Mouse (Mus musculus) neural tube, embryonic 15.5 days (tissue): ENCODE data around the gene Rassf1. TPM values are rescaled to one million over a fixed set of nuclear protein-coding genes. Genes with fewer than 3 reads are reported as not detected.

Experiments
- ATAC-seq: fragments of 200-750 bp; cut with Nextera tagmentation; 2 replicates; pipeline ENCODE4 v1.8.0; 2017; ENCODE audit warnings: mild to moderate bottlenecking, moderate TSS enrichment, moderate library complexity; ENCODE audit not compliant: low FRiP score
- H3K27ac ChIP-seq: fragments of 300-500 bp; sonication (generic); replicated peaks from 2 replicates; pipeline ENCODE4 v1.5.1; 2015; ENCODE audit warnings: mild to moderate bottlenecking, inconsistent platforms
- H3K27me3 ChIP-seq: fragments of 300-500 bp; sonication (generic); replicated peaks from 2 replicates; pipeline ENCODE4 v1.6.1; 2015; ENCODE audit warnings: inconsistent platforms
- H3K36me3 ChIP-seq: fragments of 300-500 bp; sonication (generic); 2 replicates; pipeline ENCODE4 v1.6.1; 2015; ENCODE audit warnings: inconsistent platforms
- H3K4me1 ChIP-seq: fragments of 300-500 bp; sonication (generic); 2 replicates; pipeline ENCODE4 v1.6.1; 2015; ENCODE audit warnings: inconsistent platforms
- H3K4me2 ChIP-seq: fragments of 300-500 bp; sonication (generic); 2 replicates; pipeline ENCODE4 v1.6.1; 2015; ENCODE audit warnings: inconsistent platforms, mild to moderate bottlenecking, moderate library complexity
- H3K4me3 ChIP-seq: fragments of 300-500 bp; sonication (generic); replicated peaks from 2 replicates; pipeline ENCODE4 v1.5.1; 2015; ENCODE audit warnings: mild to moderate bottlenecking, inconsistent platforms
- H3K9ac ChIP-seq: fragments of 300-500 bp; sonication (generic); replicated peaks from 2 replicates; pipeline ENCODE4 v1.6.1; 2015; ENCODE audit warnings: mild to moderate bottlenecking, inconsistent platforms
- H3K9me3 ChIP-seq: fragments of 300-500 bp; sonication (generic); replicated peaks from 2 replicates; pipeline ENCODE4 v1.6.1; 2016; ENCODE audit warnings: inconsistent platforms
- WGBS: fragments of 180-500 bp; shearing (Covaris S2); methylation state at CpG from one replicate; pipeline ENCODE4 v1.1.7; 2015; ENCODE audit warnings: mixed read lengths; 5-methylcytosine and 5-hydroxymethylcytosine counted together
- polyA plus RNA-seq: library from polyadenylated mRNA; unstranded; fragments of >200 nt; fragmentation: Nextera tagmentation; extraction: Ambion mirVana; gene quantifications from 2 replicates; pipeline ENCODE4 v1.2.1, GENCODE M21; 2015

Rassf1 gene
- polyA plus RNA-seq, 1 experiment from 2014 or later, result 41.2 TPM

- Histone ChIP-seq H3K27me3 (peaks cover 28% of the 10 kb centered on the region), H3K9me3 (no peaks in the 10 kb centered on the region), H3K4me2 (peak overlapping the region; percentile 13), H3K36me3 (peaks cover 7% of the 10 kb centered on the region), H3K9ac (0 out of 2 replicates have a peak overlapping the region, but pooled peaks have one; percentile 18), H3K27ac (no peak overlapping the region), H3K4me1 (peaks cover 17% of the 10 kb centered on the region), H3K4me3 (no peak overlapping the region)
- WGBS, result 28% methylated on average over 25 of the region's 25 CpGs
- no peak for ATAC-seq
Observed at GRCm38 (mm10) chr9:107521711-107522399, 29.5 kb upstream of the Rassf1 start.

DNA sequence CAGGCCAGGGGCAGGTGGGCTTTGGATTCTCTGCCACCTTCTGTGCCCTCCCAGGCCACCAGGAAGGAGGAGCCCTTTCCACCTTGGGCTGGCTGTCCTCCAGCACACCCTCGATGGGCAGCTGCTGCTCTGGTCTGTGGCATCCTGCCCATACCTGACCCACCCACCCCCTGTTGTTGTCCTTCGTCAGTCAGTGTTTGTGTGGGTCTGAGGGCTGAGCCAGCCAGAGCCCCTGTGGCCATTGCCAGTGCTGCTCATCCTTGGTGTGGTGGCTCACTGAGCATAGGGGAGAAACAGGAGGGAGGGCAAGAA lies 29.0 kb upstream of the Rassf1 start:
- H3K9ac ChIP-seq, result 0 out of 2 replicates have a peak overlapping the region, but pooled peaks have one; percentile 18
- peaks cover 7% of the 10 kb centered on the region for H3K36me3 ChIP-seq
- WGBS, result 23% methylated on average over 2 of the region's 2 CpGs
- H3K4me2 ChIP-seq, result peak overlapping the region; percentile 13; the same call in 1 of the 2 replicates
- H3K27ac ChIP-seq, result no peak overlapping the region
- peaks cover 20% of the 10 kb centered on the region for H3K4me1 ChIP-seq
- no peaks in the 10 kb centered on the region for H3K9me3 ChIP-seq
- ATAC-seq, result no peak
- H3K4me3 ChIP-seq, result no peak overlapping the region
- peaks cover 30% of the 10 kb centered on the region for H3K27me3 ChIP-seq

GRCm38 (mm10) chr9:107526198-107527026 lies 24.9 kb upstream of the Rassf1 start:
- no peaks in the 10 kb centered on the region for H3K9me3 ChIP-seq
- H3K9ac ChIP-seq, result no peak overlapping the region
- H3K4me3 ChIP-seq, result peak overlapping the region; percentile 30
- H3K4me1 ChIP-seq, result peaks cover 22% of the 10 kb centered on the region
- H3K27me3 ChIP-seq, result peaks cover 34% of the 10 kb centered on the region
- peak overlapping the region; percentile 56 for H3K4me2 ChIP-seq
- peaks cover 4% of the 10 kb centered on the region; the same call in 1 of the 2 replicates for H3K36me3 ChIP-seq
- ATAC-seq, result peak; percentile 62
- 9% methylated on average over 39 of the region's 44 CpGs for WGBS
- 0 out of 2 replicates have a peak overlapping the region, but pooled peaks have one; percentile 2 for H3K27ac ChIP-seq

DNA sequence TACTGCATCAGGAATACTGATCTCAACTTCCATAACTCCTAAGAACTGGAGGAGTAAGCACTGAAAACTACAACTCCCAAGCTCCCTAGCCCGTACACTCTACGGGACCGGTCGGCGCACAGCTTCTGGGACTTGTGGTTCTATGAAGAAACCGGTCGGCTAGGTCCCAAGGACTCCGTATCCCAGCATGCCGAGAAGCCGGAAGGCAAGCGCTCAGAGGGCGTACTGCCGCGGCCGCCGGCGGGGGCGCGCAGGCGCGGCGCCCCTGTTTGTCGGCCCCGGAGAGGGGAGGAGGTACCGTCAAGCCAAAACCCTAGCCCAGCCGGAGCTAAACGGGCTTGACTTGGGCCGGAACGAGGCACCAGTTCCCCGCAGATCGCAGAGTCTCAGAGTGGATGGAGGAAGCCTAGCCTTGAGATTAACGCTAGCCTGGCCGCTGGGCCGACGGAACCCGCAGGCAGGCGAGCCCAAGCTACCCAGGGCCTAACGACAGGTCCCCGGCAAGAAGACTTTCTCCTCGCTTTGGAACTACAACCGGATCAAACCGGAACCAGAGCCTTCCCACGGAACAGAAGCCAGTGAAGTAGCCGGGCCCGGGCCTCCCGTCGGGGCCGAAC lies 17.5 kb upstream of the Rassf1 start, which contains the start of gene Tmem115:
Gene Tmem115 (plus strand): TSS at position 155 of the 617 bp plus-strand sequence.
- peak within 1 kb of the TSS; percentile 89 for H3K4me3 ChIP-seq
- peak within 1 kb of the TSS; percentile 80 for H3K27ac ChIP-seq
- H3K9me3 ChIP-seq, result no peaks in the 10 kb centered on the region
- peak; percentile 97 for ATAC-seq
- WGBS, result under 1% methylated on average over 48 of the region's 48 CpGs
- H3K27me3 ChIP-seq, result no peaks in the 10 kb centered on the region
- peaks cover 14% of the 10 kb centered on the region for H3K36me3 ChIP-seq
- peaks cover 42% of the 10 kb centered on the region for H3K4me1 ChIP-seq
- peak within 1 kb of the TSS; percentile 95 for H3K4me2 ChIP-seq
- peak within 1 kb of the TSS; percentile 86 for H3K9ac ChIP-seq

- Histone ChIP-seq H3K9ac (peak overlapping the region; percentile 86), H3K27ac (peak overlapping the region; percentile 80), H3K4me2 (peak overlapping the region; percentile 95), H3K27me3 (no peaks in the 10 kb centered on the region), H3K9me3 (no peaks in the 10 kb centered on the region), H3K4me3 (peak overlapping the region; percentile 89), H3K4me1 (peaks cover 42% of the 10 kb centered on the region), H3K36me3 (peaks cover 21% of the 10 kb centered on the region)
- ATAC-seq, result peak; percentile 20
- WGBS, result under 1% methylated on average over 40 of the region's 40 CpGs
Observed at GRCm38 (mm10) chr9:107534408-107535202, 16.8 kb upstream of the Rassf1 start.

DNA sequence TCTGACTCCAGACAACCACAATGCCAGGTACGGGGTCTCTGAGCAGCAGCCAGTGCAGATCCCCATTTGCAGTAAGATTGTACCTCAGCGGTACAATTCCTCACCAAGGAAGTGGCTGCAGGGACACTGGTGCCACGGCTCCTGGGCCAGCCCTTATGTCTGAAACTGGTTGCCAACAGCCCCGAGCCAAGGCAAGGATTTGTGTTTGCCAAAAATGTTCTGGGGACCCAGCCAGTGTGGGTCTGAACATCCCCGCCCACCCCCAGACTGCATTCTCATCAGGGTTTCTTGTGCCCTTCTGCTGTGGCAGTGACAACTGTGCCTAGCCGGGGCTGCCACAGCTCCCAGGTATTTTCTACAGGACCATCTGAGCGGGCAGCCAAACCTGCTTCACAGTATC lies 13.1 kb upstream of the Rassf1 start:
- Histone ChIP-seq H3K9ac (no peak overlapping the region), H3K4me1 (peaks cover 68% of the 10 kb centered on the region), H3K9me3 (no peaks in the 10 kb centered on the region), H3K27me3 (no peaks in the 10 kb centered on the region), H3K4me3 (no peak overlapping the region), H3K27ac (no peak overlapping the region), H3K36me3 (peaks cover 28% of the 10 kb centered on the region), H3K4me2 (no peak overlapping the region)
- no peak for ATAC-seq
- 95% methylated on average over 7 of the region's 7 CpGs for WGBS

GRCm38 (mm10) chr9:107538711-107539110 lies 12.6 kb upstream of the Rassf1 start:
- Histone ChIP-seq H3K9me3 (no peaks in the 10 kb centered on the region), H3K4me3 (no peak overlapping the region), H3K4me2 (no peak overlapping the region), H3K9ac (no peak overlapping the region), H3K36me3 (peaks cover 32% of the 10 kb centered on the region), H3K27me3 (no peaks in the 10 kb centered on the region), H3K4me1 (peaks cover 67% of the 10 kb centered on the region), H3K27ac (no peak overlapping the region)
- 94% methylated on average over 3 of the region's 3 CpGs for WGBS
- no peak for ATAC-seq

GRCm38 (mm10) chr9:107539940-107540339 lies 11.4 kb upstream of the Rassf1 start:
- WGBS, result 95% methylated on average over 8 of the region's 8 CpGs
- Histone ChIP-seq H3K27me3 (no peaks in the 10 kb centered on the region), H3K4me3 (no peak overlapping the region), H3K4me1 (peaks cover 65% of the 10 kb centered on the region), H3K27ac (no peak overlapping the region), H3K9ac (no peak overlapping the region), H3K4me2 (peak overlapping the region; percentile 80; the same call in 1 of the 2 replicates), H3K36me3 (peaks cover 45% of the 10 kb centered on the region), H3K9me3 (no peaks in the 10 kb centered on the region)
- no peak for ATAC-seq

DNA sequence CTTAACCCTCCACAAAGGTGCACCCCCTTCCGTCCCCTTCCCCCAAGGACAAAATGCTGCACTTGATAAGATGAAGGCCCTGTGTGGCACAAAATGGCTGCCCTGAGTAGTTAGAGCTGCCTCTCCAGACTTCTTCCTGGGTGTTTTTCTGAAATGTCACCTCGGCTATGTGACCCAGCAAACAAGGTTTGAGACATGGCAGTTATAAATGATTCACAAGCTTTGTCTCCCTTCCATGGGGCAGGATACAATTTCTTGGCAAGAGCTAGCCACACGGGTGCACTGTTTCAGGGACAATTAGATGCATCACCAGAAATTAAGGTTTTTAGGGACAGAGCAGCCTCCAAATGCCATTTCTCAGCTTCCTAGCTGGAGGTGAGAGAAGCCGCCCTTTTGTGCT lies 10.9 kb upstream of the Rassf1 start:
- no peak overlapping the region for H3K27ac ChIP-seq
- H3K36me3 ChIP-seq, result peaks cover 45% of the 10 kb centered on the region
- H3K4me2 ChIP-seq, result peak overlapping the region; percentile 80
- peaks cover 60% of the 10 kb centered on the region for H3K4me1 ChIP-seq
- WGBS, result 72% methylated on average over 4 of the region's 4 CpGs
- H3K4me3 ChIP-seq, result peak overlapping the region; percentile 63
- no peaks in the 10 kb centered on the region for H3K27me3 ChIP-seq
- H3K9ac ChIP-seq, result no peak overlapping the region
- no peak for ATAC-seq
- no peaks in the 10 kb centered on the region for H3K9me3 ChIP-seq

GRCm38 (mm10) chr9:107541005-107541404 lies 10.3 kb upstream of the Rassf1 start:
- H3K4me3 ChIP-seq, result peak overlapping the region; percentile 63
- peak overlapping the region; percentile 82; the same call in 1 of the 2 replicates for H3K27ac ChIP-seq
- no peaks in the 10 kb centered on the region for H3K9me3 ChIP-seq
- peak overlapping the region; percentile 57 for H3K9ac ChIP-seq
- H3K4me1 ChIP-seq, result peaks cover 57% of the 10 kb centered on the region
- 33% methylated on average over 10 of the region's 10 CpGs for WGBS
- H3K36me3 ChIP-seq, result peaks cover 45% of the 10 kb centered on the region
- no peak for ATAC-seq
- H3K27me3 ChIP-seq, result no peaks in the 10 kb centered on the region
- peak overlapping the region; percentile 80 for H3K4me2 ChIP-seq
